Mouse (Mus musculus): ENCODE measurements around the gene Wnt9b.
A peak's percentile ranks its signal among the peaks of the same experiment; 100 is the strongest.

Wnt9b gene

GRCm38 (mm10) chr11:103731594-103731993 lies 18.0 kb downstream of the Wnt9b start:
- DNase-seq = no peak

GRCm38 (mm10) chr11:103729282-103729985 lies 20.2 kb downstream of the Wnt9b start:
- DNase-seq = no peak

GRCm38 (mm10) chr11:103724331-103724771 lies 25.3 kb downstream of the Wnt9b start:
- DNase-seq = no peak

GRCm38 (mm10) chr11:103722040-103722481 lies 27.6 kb downstream of the Wnt9b start:
- DNase-seq = no peak

GRCm38 (mm10) chr11:103721468-103722039 lies 28.1 kb downstream of the Wnt9b start:
- DNase-seq = no peak

GRCm38 (mm10) chr11:103719436-103719835 lies 30.2 kb downstream of the Wnt9b start:
- DNase-seq = no peak

GRCm38 (mm10) chr11:103716971-103717370 lies 32.6 kb downstream of the Wnt9b start:
- no peak for DNase-seq

GRCm38 (mm10) chr11:103714074-103714473 lies 35.5 kb downstream of the Wnt9b start:
- DNase-seq = no peak

GRCm38 (mm10) chr11:103711851-103712587 lies 37.6 kb downstream of the Wnt9b start:
- DNase-seq = no peak

- DNase-seq = no peak
These were observed 39.6 kb downstream of the Wnt9b start for GRCm38 (mm10) chr11:103709982-103710381.

GRCm38 (mm10) chr11:103707005-103707404 lies 42.6 kb downstream of the Wnt9b start:
- DNase-seq = peak; percentile 21

GRCm38 (mm10) chr11:103698226-103698625 lies 51.4 kb downstream of the Wnt9b start:
- DNase-seq = no peak

- peak; percentile 89 for DNase-seq
These were observed 52.0 kb downstream of the Wnt9b start, which contains the start of gene Gosr2 for GRCm38 (mm10) chr11:103697565-103698176. Gene Gosr2 (minus strand): TSS chr11:103697898.

GRCm38 (mm10) chr11:103696851-103697564 lies 52.6 kb downstream of the Wnt9b start:
- no peak for DNase-seq

GRCm38 (mm10) chr11:103693241-103693640 lies 56.4 kb downstream of the Wnt9b start:
- no peak for DNase-seq

GRCm38 (mm10) chr11:103691036-103691435 lies 58.6 kb downstream of the Wnt9b start:
- no peak for DNase-seq

GRCm38 (mm10) chr11:103688980-103689378 lies 60.6 kb downstream of the Wnt9b start:
- no peak for DNase-seq

GRCm38 (mm10) chr11:103688271-103688979 lies 61.2 kb downstream of the Wnt9b start:
- DNase-seq = no peak

- no peak for DNase-seq
These were observed 62.9 kb downstream of the Wnt9b start for GRCm38 (mm10) chr11:103686706-103687105.

- DNase-seq = no peak
These were observed 64.3 kb downstream of the Wnt9b start for GRCm38 (mm10) chr11:103685261-103685736.

GRCm38 (mm10) chr11:103683667-103684334 lies 65.8 kb downstream of the Wnt9b start:
- DNase-seq = no peak
